Mouse (Mus musculus): ENCODE data around the gene Mmp24. TPM values are rescaled to one million over a fixed set of nuclear protein-coding genes. Genes with fewer than 3 reads are reported as not detected.

The Mmp24 gene
- polyA plus RNA-seq, 1 experiment from 2014 or later, result 0.08 TPM

- no peak overlapping the region for H3K4me2 ChIP-seq (ENCODE audit: low read length)
- no peak for TF ChIP-seq CTCF (IDR thresholded peaks at IDR 0.05; ENCODE audit: low read depth)
- DNase-seq (ENCODE audit: low spot score) (no peak), ATAC-seq (replicated peaks; ENCODE audit: low FRiP score, low read depth) (no peak)
- H3K9me3 ChIP-seq (replicated peaks; ENCODE audit: low read length), result no peaks in the 10 kb centered on the region
- H3K4me3 ChIP-seq (replicated peaks; ENCODE audit: low read depth, low read length), result no peak overlapping the region
- peaks cover 5% of the 10 kb centered on the region for H3K27me3 ChIP-seq (ENCODE audit: insufficient read depth, low read length)
- no peak overlapping the region for H3K27ac ChIP-seq
- no peaks in the 10 kb centered on the region for H3K36me3 ChIP-seq (ENCODE audit: insufficient read depth, low read length)
- 82% methylated on average over 3 of the region's 3 CpGs for WGBS
- 0 out of 2 replicates have a peak, but pooled peaks cover 4% of the 10 kb centered on the region for H3K4me1 ChIP-seq (replicated peaks; ENCODE audit: insufficient read depth, low read length)
- no peak overlapping the region for H3K9ac ChIP-seq (ENCODE audit: low read depth, low read length)
Measured at GRCm38 (mm10) chr2:155779506-155779905, 4.4 kb downstream of the Mmp24 start.

GRCm38 (mm10) chr2:155784534-155784933 is 9.4 kb downstream of the Mmp24 start:
- H3K4me3 ChIP-seq (replicated peaks; ENCODE audit: low read depth, low read length), result no peak overlapping the region
- no peak for TF ChIP-seq CTCF (IDR thresholded peaks at IDR 0.05; ENCODE audit: low read depth)
- DNase-seq (ENCODE audit: low spot score) (no peak), ATAC-seq (replicated peaks; ENCODE audit: low FRiP score, low read depth) (no peak)
- no peaks in the 10 kb centered on the region for H3K9me3 ChIP-seq (replicated peaks; ENCODE audit: low read length)
- no peak overlapping the region for H3K9ac ChIP-seq (ENCODE audit: low read depth, low read length)
- no peak overlapping the region for H3K4me2 ChIP-seq (ENCODE audit: low read length)
- no peak overlapping the region for H3K27ac ChIP-seq
- H3K4me1 ChIP-seq (replicated peaks; ENCODE audit: insufficient read depth, low read length), result no peaks in the 10 kb centered on the region
- H3K36me3 ChIP-seq (ENCODE audit: insufficient read depth, low read length), result no peaks in the 10 kb centered on the region
- no peaks in the 10 kb centered on the region for H3K27me3 ChIP-seq (ENCODE audit: insufficient read depth, low read length)
- 80% methylated on average over 6 of the region's 6 CpGs for WGBS

DNA sequence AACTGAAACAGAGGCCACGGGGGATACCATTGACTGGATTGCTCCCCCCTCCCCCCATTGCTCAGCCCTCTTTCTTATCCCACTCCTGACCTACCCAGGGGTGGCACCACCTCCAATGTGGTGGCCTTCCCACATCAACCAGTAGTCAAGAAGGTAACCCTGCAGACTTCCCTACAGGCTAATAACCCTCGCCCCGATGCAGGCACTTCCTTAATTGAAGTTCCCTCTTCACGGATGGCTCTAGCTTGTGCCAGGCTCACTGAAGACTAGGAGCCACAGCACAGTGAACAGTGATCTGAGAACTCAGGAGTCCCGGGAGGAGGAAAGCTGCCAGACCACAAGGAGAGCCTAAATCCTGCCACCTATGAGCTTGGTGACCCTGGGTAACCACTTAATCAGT is 11.8 kb downstream of the Mmp24 start:
- H3K9me3 ChIP-seq (replicated peaks; ENCODE audit: low read length), result no peaks in the 10 kb centered on the region
- H3K9ac ChIP-seq (ENCODE audit: low read depth, low read length), result no peak overlapping the region
- H3K27me3 ChIP-seq (ENCODE audit: insufficient read depth, low read length), result no peaks in the 10 kb centered on the region
- no peak overlapping the region for H3K4me2 ChIP-seq (ENCODE audit: low read length)
- no peak overlapping the region for H3K4me3 ChIP-seq (replicated peaks; ENCODE audit: low read depth, low read length)
- no peak overlapping the region for H3K27ac ChIP-seq
- WGBS, result 69% methylated on average over 5 of the region's 5 CpGs
- TF ChIP-seq CTCF (IDR thresholded peaks at IDR 0.05; ENCODE audit: low read depth), result no peak
- no peak for ATAC-seq (replicated peaks; ENCODE audit: low FRiP score, low read depth)
- no peak for DNase-seq (ENCODE audit: low spot score)
- H3K4me1 ChIP-seq (replicated peaks; ENCODE audit: insufficient read depth, low read length), result no peaks in the 10 kb centered on the region
- H3K36me3 ChIP-seq (ENCODE audit: insufficient read depth, low read length), result no peaks in the 10 kb centered on the region

GRCm38 (mm10) chr2:155787949-155788931 is 13.1 kb downstream of the Mmp24 start:
- ATAC-seq (replicated peaks; ENCODE audit: low FRiP score, low read depth) (no peak), DNase-seq (ENCODE audit: low spot score) (no peak)
- H3K4me1 ChIP-seq (replicated peaks; ENCODE audit: insufficient read depth, low read length), result no peaks in the 10 kb centered on the region
- no peak overlapping the region for H3K4me2 ChIP-seq (ENCODE audit: low read length)
- no peak for TF ChIP-seq CTCF (IDR thresholded peaks at IDR 0.05; ENCODE audit: low read depth)
- no peaks in the 10 kb centered on the region for H3K27me3 ChIP-seq (ENCODE audit: insufficient read depth, low read length)
- H3K9ac ChIP-seq (ENCODE audit: low read depth, low read length), result no peak overlapping the region
- H3K9me3 ChIP-seq (replicated peaks; ENCODE audit: low read length), result no peaks in the 10 kb centered on the region
- no peak overlapping the region for H3K4me3 ChIP-seq (replicated peaks; ENCODE audit: low read depth, low read length)
- no peak overlapping the region for H3K27ac ChIP-seq
- 49% methylated on average over 18 of the region's 18 CpGs for WGBS
- H3K36me3 ChIP-seq (ENCODE audit: insufficient read depth, low read length), result no peaks in the 10 kb centered on the region

DNA sequence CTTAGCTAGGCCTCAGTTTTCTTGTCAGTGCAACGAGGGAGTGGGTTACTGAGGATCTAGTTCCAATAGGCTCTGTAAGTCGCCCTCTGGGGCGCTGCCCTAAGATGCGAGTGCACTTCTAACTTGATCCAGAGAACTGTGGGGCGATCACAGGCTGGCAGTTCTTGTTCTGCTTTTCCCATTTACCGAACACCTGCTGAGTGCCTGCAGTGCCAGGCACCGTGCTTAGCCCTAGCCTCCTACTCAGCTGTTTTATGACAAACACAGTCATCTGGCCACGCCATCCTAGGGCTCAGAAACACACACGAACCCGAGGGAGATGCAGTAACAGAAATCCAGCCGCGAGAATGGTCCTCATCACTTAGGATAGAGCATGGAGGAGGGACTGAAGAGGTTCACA is 17.8 kb downstream of the Mmp24 start:
- DNase-seq (ENCODE audit: low spot score) (no peak), ATAC-seq (replicated peaks; ENCODE audit: low FRiP score, low read depth) (no peak)
- Histone ChIP-seq H3K27ac (no peak overlapping the region), H3K9me3 (replicated peaks; ENCODE audit: low read length) (no peaks in the 10 kb centered on the region), H3K4me1 (replicated peaks; ENCODE audit: insufficient read depth, low read length) (no peaks in the 10 kb centered on the region), H3K4me3 (replicated peaks; ENCODE audit: low read depth, low read length) (no peak overlapping the region), H3K9ac (ENCODE audit: low read depth, low read length) (no peak overlapping the region), H3K27me3 (ENCODE audit: insufficient read depth, low read length) (no peaks in the 10 kb centered on the region), H3K36me3 (ENCODE audit: insufficient read depth, low read length) (no peaks in the 10 kb centered on the region), H3K4me2 (ENCODE audit: low read length) (no peak overlapping the region)
- TF ChIP-seq CTCF (IDR thresholded peaks at IDR 0.05; ENCODE audit: low read depth), result no peak
- 28% methylated on average over 12 of the region's 12 CpGs for WGBS

DNA sequence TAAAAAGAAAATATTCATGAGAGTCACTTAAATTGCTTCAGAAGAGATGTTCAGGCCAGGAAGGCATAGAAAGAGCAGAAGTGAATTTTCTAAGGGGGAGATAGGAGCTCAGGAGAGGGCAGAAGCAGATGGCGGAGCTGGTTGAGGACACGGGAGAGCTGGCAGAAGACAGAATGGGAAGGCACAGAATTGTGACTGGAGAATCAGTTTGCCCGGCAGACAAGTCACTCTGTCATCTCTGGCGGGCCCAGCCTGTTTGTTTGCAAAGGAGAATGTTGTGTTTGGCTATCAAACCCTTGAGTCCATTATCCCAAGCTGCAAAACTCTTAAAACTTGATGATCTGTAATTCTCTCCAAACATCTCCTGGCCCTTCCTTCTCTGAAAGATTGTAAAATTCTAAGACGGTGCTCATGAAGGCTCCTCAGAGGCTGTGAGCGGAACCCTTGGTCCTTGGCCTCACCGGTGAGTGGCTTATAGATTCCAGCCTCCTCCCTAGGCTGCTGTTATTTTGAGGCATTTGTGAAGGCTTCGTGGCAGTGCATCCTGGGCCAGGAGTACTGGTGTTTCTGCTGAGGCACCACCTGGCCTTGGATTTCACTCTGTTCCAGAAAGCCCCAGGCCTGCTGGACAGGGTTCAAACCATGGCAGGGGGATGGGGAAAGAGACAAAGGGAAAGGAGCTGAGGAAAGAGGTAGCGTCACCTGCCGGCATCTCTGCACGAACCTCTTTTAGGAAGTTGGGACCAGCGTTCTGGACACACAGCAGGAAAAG is 19.7 kb downstream of the Mmp24 start:
- 79% methylated on average over 12 of the region's 12 CpGs for WGBS
- no peak overlapping the region for H3K9ac ChIP-seq (ENCODE audit: low read depth, low read length)
- no peak for ATAC-seq (replicated peaks; ENCODE audit: low FRiP score, low read depth)

More for the DNA sequence above, 19.7 kb downstream of the Mmp24 start:
- Histone ChIP-seq H3K36me3 (ENCODE audit: insufficient read depth, low read length) (no peaks in the 10 kb centered on the region), H3K27ac (no peak overlapping the region), H3K27me3 (ENCODE audit: insufficient read depth, low read length) (no peaks in the 10 kb centered on the region), H3K4me3 (replicated peaks; ENCODE audit: low read depth, low read length) (no peak overlapping the region), H3K4me1 (replicated peaks; ENCODE audit: insufficient read depth, low read length) (no peaks in the 10 kb centered on the region), H3K9me3 (replicated peaks; ENCODE audit: low read length) (no peaks in the 10 kb centered on the region), H3K4me2 (ENCODE audit: low read length) (no peak overlapping the region)
- DNase-seq (ENCODE audit: low spot score), result no peak
- TF ChIP-seq CTCF (IDR thresholded peaks at IDR 0.05; ENCODE audit: low read depth), result no peak
